Mouse (Mus musculus): Measurements from ENCODE around the gene Dars2. TPM values are rescaled to one million over a fixed set of nuclear protein-coding genes. Genes with fewer than 3 reads are reported as not detected.

Dars2 gene
- polyA plus RNA-seq (2016; fragmentation: Nextera tagmentation; extraction: Ambion mirVana): 47.8 and 57.3 TPM in 2 replicates

- H3K27me3 ChIP-seq (ENCODE audit: insufficient read depth, poor library complexity, severe bottlenecking): no peaks in the 10 kb centered on the region
- peak within 1 kb of the TSS; percentile 94 for H3K27ac ChIP-seq
- H3K9me3 ChIP-seq: no peaks in the 10 kb centered on the region
- peak; percentile 98 for DNase-seq (ENCODE audit: low spot score)
- H3K36me3 ChIP-seq: peaks cover 10% of the 10 kb centered on the region
- peak within 1 kb of the TSS; percentile 84 for H3K4me3 ChIP-seq
- peaks cover 27% of the 10 kb centered on the region for H3K4me1 ChIP-seq
- under 1% methylated on average over 57 of the region's 57 CpGs for WGBS
These were observed at the start of gene Dars2, which contains the start of gene Cenpl for GRCm38 (mm10) chr1:161070352-161071271. TSS of gene Dars2 (minus strand) at chr1:161070658. TSS of gene Cenpl (plus strand) at chr1:161070713.

- no peaks in the 10 kb centered on the region for H3K9me3 ChIP-seq
- no peak overlapping the region for H3K27ac ChIP-seq
- H3K4me3 ChIP-seq: no peak overlapping the region
- DNase-seq (ENCODE audit: low spot score): no peak
- H3K4me1 ChIP-seq: no peaks in the 10 kb centered on the region
- peaks cover 1% of the 10 kb centered on the region for H3K36me3 ChIP-seq
- H3K27me3 ChIP-seq (ENCODE audit: insufficient read depth, poor library complexity, severe bottlenecking): no peaks in the 10 kb centered on the region
These were observed 44.1 kb upstream of the Dars2 start for GRCm38 (mm10) chr1:161114591-161114990.

GRCm38 (mm10) chr1:161109216-161109615 lies 38.8 kb upstream of the Dars2 start:
- WGBS: 91% methylated on average over 8 of the region's 8 CpGs

DNA sequence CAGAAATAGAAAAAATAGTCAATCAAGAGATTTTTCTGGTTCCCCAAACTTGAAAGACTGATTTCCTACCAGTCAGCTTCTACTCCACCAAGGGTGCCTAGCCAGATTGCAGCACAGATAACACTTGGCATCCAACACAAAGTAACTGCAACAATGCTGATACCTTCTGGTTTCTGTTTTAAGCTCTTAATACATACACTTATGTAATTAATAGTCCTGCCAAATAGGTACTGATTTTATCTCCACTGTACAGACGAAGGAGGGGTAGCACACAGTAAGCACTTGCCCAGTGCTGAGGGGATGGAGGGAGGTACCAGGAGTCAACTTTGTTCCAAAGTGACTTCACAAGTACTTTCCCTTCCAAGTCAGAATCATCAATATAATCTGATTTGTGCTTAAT lies 33.4 kb upstream of the Dars2 start:
- 72% methylated on average over 1 of the region's 1 CpGs for WGBS
- no peak for DNase-seq (ENCODE audit: low spot score)
- Histone ChIP-seq H3K27me3 (ENCODE audit: insufficient read depth, poor library complexity, severe bottlenecking) (no peaks in the 10 kb centered on the region), H3K4me1 (no peaks in the 10 kb centered on the region), H3K4me3 (no peak overlapping the region), H3K36me3 (peaks cover 34% of the 10 kb centered on the region), H3K9me3 (no peaks in the 10 kb centered on the region), H3K27ac (no peak overlapping the region)

More at GRCm38 (mm10) chr1:161109216-161109615, 38.8 kb upstream of the Dars2 start:
- Histone ChIP-seq H3K27ac (no peak overlapping the region), H3K9me3 (no peaks in the 10 kb centered on the region), H3K27me3 (ENCODE audit: insufficient read depth, poor library complexity, severe bottlenecking) (no peaks in the 10 kb centered on the region), H3K36me3 (peaks cover 22% of the 10 kb centered on the region), H3K4me3 (no peak overlapping the region), H3K4me1 (no peaks in the 10 kb centered on the region)
- no peak for DNase-seq (ENCODE audit: low spot score)

DNA sequence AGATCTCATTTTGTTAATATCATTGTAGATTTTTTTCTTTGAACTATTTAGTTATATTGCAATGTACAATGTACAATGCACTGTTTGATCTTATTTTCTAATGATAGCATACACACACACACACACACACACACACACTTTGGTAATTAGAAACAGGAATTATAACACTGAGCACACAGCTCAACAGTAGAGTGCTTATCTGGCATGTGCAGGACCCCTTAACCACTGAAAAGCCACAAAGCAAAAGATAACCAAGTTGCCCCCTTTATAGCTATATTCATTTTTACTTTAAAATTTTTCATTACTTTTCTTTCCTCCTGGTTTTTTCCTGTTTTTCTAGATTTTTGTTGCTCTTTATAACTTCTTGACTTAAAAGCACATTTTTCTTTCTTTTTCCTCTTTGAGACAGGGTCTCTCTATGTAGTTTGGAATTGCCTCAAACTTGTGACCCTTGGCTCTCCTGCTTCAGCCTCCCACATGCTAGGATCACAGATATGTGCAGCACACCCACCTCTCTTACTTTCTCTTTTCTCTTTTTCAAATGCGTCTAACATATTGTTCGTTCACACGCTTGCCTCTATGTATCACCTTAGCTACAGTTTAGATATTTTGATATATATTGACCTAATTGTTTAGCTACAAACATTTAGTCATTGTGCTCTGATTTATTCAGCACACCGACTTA lies 29.4 kb upstream of the Dars2 start:
- H3K36me3 ChIP-seq: peaks cover 40% of the 10 kb centered on the region
- no peak for DNase-seq (ENCODE audit: low spot score)
- no peaks in the 10 kb centered on the region for H3K9me3 ChIP-seq
- H3K4me3 ChIP-seq: no peak overlapping the region
- no peaks in the 10 kb centered on the region for H3K27me3 ChIP-seq (ENCODE audit: insufficient read depth, poor library complexity, severe bottlenecking)
- no peaks in the 10 kb centered on the region for H3K4me1 ChIP-seq
- WGBS: 88% methylated on average over 4 of the region's 4 CpGs
- H3K27ac ChIP-seq: no peak overlapping the region

- H3K36me3 ChIP-seq: peaks cover 43% of the 10 kb centered on the region
- no peaks in the 10 kb centered on the region for H3K27me3 ChIP-seq (ENCODE audit: insufficient read depth, poor library complexity, severe bottlenecking)
- H3K4me3 ChIP-seq: no peak overlapping the region
- no peak for DNase-seq (ENCODE audit: low spot score)
- peaks cover 18% of the 10 kb centered on the region for H3K4me1 ChIP-seq
- H3K9me3 ChIP-seq: no peaks in the 10 kb centered on the region
- H3K27ac ChIP-seq: no peak overlapping the region
- 88% methylated on average over 3 of the region's 3 CpGs for WGBS
These were observed 6.8 kb upstream of the Dars2 start for GRCm38 (mm10) chr1:161077243-161077642.

GRCm38 (mm10) chr1:161076238-161076637 lies 5.8 kb upstream of the Dars2 start:
- Histone ChIP-seq H3K27ac (no peak overlapping the region), H3K4me3 (no peak overlapping the region), H3K4me1 (peaks cover 23% of the 10 kb centered on the region), H3K27me3 (ENCODE audit: insufficient read depth, poor library complexity, severe bottlenecking) (no peaks in the 10 kb centered on the region), H3K9me3 (no peaks in the 10 kb centered on the region), H3K36me3 (peaks cover 41% of the 10 kb centered on the region)
- DNase-seq (ENCODE audit: low spot score): no peak
- 89% methylated on average over 6 of the region's 6 CpGs for WGBS

- no peak for DNase-seq (ENCODE audit: low spot score)
- Histone ChIP-seq H3K4me3 (peak overlapping the region; percentile 84), H3K27ac (peak overlapping the region; percentile 94), H3K27me3 (ENCODE audit: insufficient read depth, poor library complexity, severe bottlenecking) (no peaks in the 10 kb centered on the region), H3K4me1 (peaks cover 27% of the 10 kb centered on the region), H3K36me3 (peaks cover 12% of the 10 kb centered on the region), H3K9me3 (no peaks in the 10 kb centered on the region)
- WGBS: under 1% methylated on average over 12 of the region's 12 CpGs
These were observed 788 bp upstream of the Dars2 start for GRCm38 (mm10) chr1:161071272-161071620.

- WGBS: 82% methylated on average over 1 of the region's 1 CpGs
- H3K27me3 ChIP-seq (ENCODE audit: insufficient read depth, poor library complexity, severe bottlenecking): no peaks in the 10 kb centered on the region
These were observed 7.1 kb downstream of the Dars2 start for GRCm38 (mm10) chr1:161063351-161063750.

DNA sequence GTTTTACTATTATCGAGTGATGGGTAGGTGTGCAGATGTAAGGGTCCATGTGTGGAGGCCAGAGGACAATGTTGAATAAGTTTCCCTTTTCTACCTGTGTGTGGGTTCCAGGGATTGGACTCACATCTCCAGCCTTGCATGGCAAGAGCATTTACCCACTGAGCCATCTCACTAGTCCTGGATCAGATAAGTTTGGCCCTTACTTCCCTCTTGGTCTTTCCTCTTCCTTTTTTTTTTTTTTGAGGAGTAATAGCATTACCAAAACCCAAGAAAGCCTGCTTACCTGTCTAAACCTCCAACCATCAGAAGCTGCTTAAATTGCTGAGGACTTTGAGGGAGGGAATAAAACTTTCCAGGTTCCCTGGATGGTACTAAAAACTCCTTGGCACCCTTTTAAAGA lies 13.3 kb downstream of the Dars2 start:
- Histone ChIP-seq H3K36me3 (peaks cover 47% of the 10 kb centered on the region), H3K9me3 (no peaks in the 10 kb centered on the region), H3K27ac (no peak overlapping the region), H3K4me1 (no peaks in the 10 kb centered on the region), H3K4me3 (no peak overlapping the region), H3K27me3 (ENCODE audit: insufficient read depth, poor library complexity, severe bottlenecking) (no peaks in the 10 kb centered on the region)
- WGBS: 95% methylated on average over 1 of the region's 1 CpGs
- no peak for DNase-seq (ENCODE audit: low spot score)

More at GRCm38 (mm10) chr1:161063351-161063750, 7.1 kb downstream of the Dars2 start:
- DNase-seq (ENCODE audit: low spot score): no peak
- no peak overlapping the region for H3K4me3 ChIP-seq
- peaks cover 21% of the 10 kb centered on the region for H3K36me3 ChIP-seq
- no peak overlapping the region for H3K27ac ChIP-seq
- H3K4me1 ChIP-seq: no peaks in the 10 kb centered on the region
- H3K9me3 ChIP-seq: no peaks in the 10 kb centered on the region

- Histone ChIP-seq H3K4me3 (no peak overlapping the region), H3K9me3 (no peaks in the 10 kb centered on the region), H3K4me1 (no peaks in the 10 kb centered on the region), H3K27ac (no peak overlapping the region), H3K27me3 (ENCODE audit: insufficient read depth, poor library complexity, severe bottlenecking) (no peaks in the 10 kb centered on the region), H3K36me3 (peaks cover 54% of the 10 kb centered on the region)
- DNase-seq (ENCODE audit: low spot score): no peak
- WGBS: 68% methylated on average over 3 of the region's 3 CpGs
These were observed 23.5 kb downstream of the Dars2 start for GRCm38 (mm10) chr1:161046972-161047371.

- Histone ChIP-seq H3K36me3 (peaks cover 61% of the 10 kb centered on the region), H3K4me3 (no peak overlapping the region), H3K4me1 (no peaks in the 10 kb centered on the region), H3K27ac (no peak overlapping the region), H3K9me3 (no peaks in the 10 kb centered on the region), H3K27me3 (ENCODE audit: insufficient read depth, poor library complexity, severe bottlenecking) (no peaks in the 10 kb centered on the region)
- DNase-seq (ENCODE audit: low spot score): no peak
- WGBS: 87% methylated on average over 7 of the region's 7 CpGs
These were observed 29.0 kb downstream of the Dars2 start for GRCm38 (mm10) chr1:161041261-161042020.
